Mouse (Mus musculus): ENCODE data around the gene Arhgap30. TPM values are rescaled to one million over a fixed set of nuclear protein-coding genes. Genes with fewer than 3 reads are reported as not detected.
A peak's percentile ranks its signal among the peaks of the same experiment; 100 is the strongest.

The Arhgap30 gene
- total and polyA plus RNA-seq, 2 experiments from 2014 or later = 0.65 to 0.81 TPM

DNA sequence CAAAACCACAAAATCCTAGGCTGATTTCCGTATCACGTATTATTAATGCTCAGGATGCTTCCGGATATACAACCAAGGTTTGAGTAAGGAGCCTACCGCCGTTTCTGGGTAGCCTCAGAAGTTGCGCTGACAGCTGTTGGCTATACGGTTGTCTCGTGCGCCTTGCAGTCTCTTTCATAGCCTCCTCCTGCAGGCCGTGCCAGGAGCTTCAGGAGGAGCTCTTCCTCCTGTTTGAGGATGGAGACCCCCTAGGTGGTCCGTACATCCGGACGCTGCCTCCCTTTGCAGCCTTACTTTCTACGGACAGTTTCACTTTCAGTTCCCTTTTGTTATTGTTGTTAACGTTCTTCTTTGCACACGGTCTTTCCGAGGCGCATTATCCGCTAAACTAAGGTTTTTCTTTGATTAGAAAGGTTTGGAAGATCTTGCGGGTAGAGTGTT is 23.3 kb downstream of the Arhgap30 start:
- no peaks in the 10 kb centered on the region for H3K9me3 ChIP-seq (ENCODE audit: low read length)
- peak; percentile 79 for DNase-seq
- H3K4me2 ChIP-seq (ENCODE audit: low read depth) = peak overlapping the region; percentile 49
- peak; percentile 36; the same call in 1 of the 2 replicates for ATAC-seq
- peak overlapping the region; percentile 94 for H3K4me3 ChIP-seq (ENCODE audit: low read depth, low read length)
- peak overlapping the region; percentile 96 for H3K27ac ChIP-seq (ENCODE audit: low read depth, low read length)
- H3K4me1 ChIP-seq (ENCODE audit: insufficient read depth) = peaks cover 9% of the 10 kb centered on the region
- peaks cover 20% of the 10 kb centered on the region for H3K36me3 ChIP-seq (ENCODE audit: insufficient read depth)
- whole genome bisulfite sequencing = under 1% methylated on average over 20 of the region's 20 CpGs
- H3K9ac ChIP-seq = peak overlapping the region; percentile 96
- no peaks in the 10 kb centered on the region; the same call in 1 of the 2 replicates for H3K27me3 ChIP-seq (ENCODE audit: insufficient read depth, low read length)
- TF ChIP-seq CTCF (IDR thresholded peaks at IDR 0.05; ENCODE audit: low read depth) = peak; percentile 40

DNA sequence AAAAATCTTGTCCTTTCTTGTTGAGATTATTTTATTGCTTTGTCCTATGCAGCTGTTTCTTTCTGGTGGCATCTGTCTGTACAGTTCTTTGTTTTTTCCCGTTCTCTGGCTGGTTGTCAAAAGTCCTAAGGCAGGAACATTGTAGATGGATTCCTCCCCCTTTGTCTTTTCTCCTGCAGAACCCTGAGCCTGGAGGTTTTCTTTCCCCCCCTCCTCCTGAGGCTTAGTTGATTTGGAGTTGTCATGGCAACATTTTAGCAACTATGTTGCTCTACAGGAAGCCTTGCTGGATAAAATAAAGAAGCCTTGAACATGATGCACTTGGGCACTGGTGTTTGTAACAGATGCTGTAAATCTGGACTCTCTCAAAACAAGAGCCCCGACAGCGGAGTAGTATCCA is 23.7 kb downstream of the Arhgap30 start:
- 19% methylated on average over 3 of the region's 3 CpGs for WGBS
- Histone ChIP-seq H3K9ac (peak overlapping the region; percentile 96), H3K36me3 (ENCODE audit: insufficient read depth) (peaks cover 24% of the 10 kb centered on the region), H3K9me3 (ENCODE audit: low read length) (no peaks in the 10 kb centered on the region), H3K27ac (ENCODE audit: low read depth, low read length) (peak overlapping the region; percentile 96), H3K4me1 (ENCODE audit: insufficient read depth) (peaks cover 9% of the 10 kb centered on the region), H3K4me2 (ENCODE audit: low read depth) (peak overlapping the region; percentile 49), H3K4me3 (ENCODE audit: low read depth, low read length) (peak overlapping the region; percentile 94), H3K27me3 (ENCODE audit: insufficient read depth, low read length) (no peaks in the 10 kb centered on the region; the same call in 1 of the 2 replicates)
- peak; percentile 74 for DNase-seq
- ATAC-seq = peak; percentile 23
- no peak for TF ChIP-seq CTCF (IDR thresholded peaks at IDR 0.05; ENCODE audit: low read depth)

DNA sequence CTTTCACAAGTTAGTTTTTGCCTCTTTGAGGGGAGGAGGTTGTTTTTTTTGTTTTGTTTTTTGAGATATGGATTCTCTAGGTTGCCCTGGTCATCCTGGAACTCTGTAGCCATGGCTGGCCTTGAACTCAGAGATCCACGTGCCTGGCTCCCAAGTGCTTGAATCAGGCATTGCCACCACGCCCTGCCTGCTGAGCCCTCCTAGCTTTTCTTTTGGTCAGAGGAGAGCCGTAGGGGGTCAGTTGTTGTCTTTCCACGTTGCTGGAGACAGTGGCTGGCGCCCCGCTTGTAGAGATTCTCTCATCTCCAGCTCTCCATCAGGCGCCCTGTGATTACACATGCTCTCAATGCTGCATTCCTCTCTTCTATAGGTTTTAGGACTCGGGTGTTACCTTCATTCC is 24.9 kb downstream of the Arhgap30 start:
- H3K9ac ChIP-seq = no peak overlapping the region
- no peak overlapping the region for H3K4me2 ChIP-seq (ENCODE audit: low read depth)
- H3K4me3 ChIP-seq (ENCODE audit: low read depth, low read length) = no peak overlapping the region
- ATAC-seq = no peak
- no peak for DNase-seq
- peaks cover 9% of the 10 kb centered on the region for H3K4me1 ChIP-seq (ENCODE audit: insufficient read depth)
- H3K27me3 ChIP-seq (ENCODE audit: insufficient read depth, low read length) = no peaks in the 10 kb centered on the region
- H3K36me3 ChIP-seq (ENCODE audit: insufficient read depth) = peaks cover 33% of the 10 kb centered on the region
- 76% methylated on average over 8 of the region's 8 CpGs for WGBS
- no peak overlapping the region for H3K27ac ChIP-seq (ENCODE audit: low read depth, low read length)
- no peaks in the 10 kb centered on the region for H3K9me3 ChIP-seq (ENCODE audit: low read length)
- no peak for TF ChIP-seq CTCF (IDR thresholded peaks at IDR 0.05; ENCODE audit: low read depth)

DNA sequence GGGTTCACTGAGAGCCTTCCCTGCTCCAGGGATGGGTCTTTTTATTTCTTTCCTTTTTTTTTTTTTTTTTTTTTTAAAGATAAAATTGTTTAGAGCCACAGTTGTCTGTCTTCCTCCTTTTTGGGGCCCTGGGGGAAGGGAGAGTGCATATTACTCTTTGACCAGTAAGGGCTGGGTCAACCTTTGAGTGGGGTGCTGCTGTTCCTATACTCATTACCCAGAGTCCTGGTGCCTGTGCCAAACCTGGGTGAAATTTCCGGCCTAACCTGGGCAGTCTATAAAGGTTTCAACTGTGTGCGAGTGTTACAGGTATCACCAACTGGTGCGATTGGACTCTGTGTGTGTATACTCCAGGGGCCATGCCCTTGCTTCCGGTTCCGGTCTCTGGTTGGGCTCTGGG is 29.9 kb downstream of the Arhgap30 start, which contains the start of gene Tstd1:
Gene Tstd1 (plus strand): TSS at position 213 of the 400 bp plus-strand sequence.
- no peak within 1 kb of the TSS for H3K4me3 ChIP-seq (ENCODE audit: low read depth, low read length)
- H3K27me3 ChIP-seq (ENCODE audit: insufficient read depth, low read length) = no peaks in the 10 kb centered on the region
- DNase-seq (no peak), ATAC-seq (no peak)
- H3K36me3 ChIP-seq (ENCODE audit: insufficient read depth) = peaks cover 62% of the 10 kb centered on the region
- TF ChIP-seq CTCF (IDR thresholded peaks at IDR 0.05; ENCODE audit: low read depth) = no peak
- WGBS = 94% methylated on average over 5 of the region's 5 CpGs
- H3K9ac ChIP-seq = no peak within 1 kb of the TSS
- H3K9me3 ChIP-seq (ENCODE audit: low read length) = no peaks in the 10 kb centered on the region
- H3K27ac ChIP-seq (ENCODE audit: low read depth, low read length) = no peak within 1 kb of the TSS
- no peaks in the 10 kb centered on the region for H3K4me1 ChIP-seq (ENCODE audit: insufficient read depth)
- no peak within 1 kb of the TSS for H3K4me2 ChIP-seq (ENCODE audit: low read depth)

DNA sequence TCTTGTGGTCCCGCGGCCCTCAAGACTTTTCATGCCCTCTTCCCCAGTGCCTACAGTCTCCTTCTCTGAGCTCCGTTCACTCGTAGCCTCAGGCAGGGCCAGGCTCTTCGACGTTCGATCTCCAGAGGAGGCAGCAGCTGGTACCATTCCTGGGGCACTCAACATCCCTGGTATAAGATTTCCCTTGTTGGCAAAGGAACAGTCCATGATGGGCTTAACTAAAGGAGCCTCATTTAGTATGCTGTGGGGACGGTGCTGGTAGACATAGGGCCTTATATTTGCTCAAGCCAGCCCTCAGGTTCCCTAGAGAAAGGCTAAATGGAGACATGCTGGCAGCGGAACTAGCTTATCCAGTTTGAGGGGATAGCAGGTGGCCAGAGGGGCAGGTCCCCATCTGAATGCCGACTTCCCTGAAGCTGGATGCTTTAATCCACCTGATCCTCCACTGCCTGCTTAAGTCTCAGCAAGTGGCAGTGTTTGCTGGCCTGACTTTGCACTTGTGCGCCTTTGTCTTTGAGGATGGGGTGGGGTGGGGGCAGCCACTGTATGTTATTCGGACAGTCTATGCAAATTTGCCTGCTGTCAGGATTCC is 30.6 kb downstream of the Arhgap30 start:
- Histone ChIP-seq H3K4me1 (ENCODE audit: insufficient read depth) (no peaks in the 10 kb centered on the region), H3K9ac (no peak overlapping the region), H3K4me2 (ENCODE audit: low read depth) (no peak overlapping the region), H3K4me3 (ENCODE audit: low read depth, low read length) (no peak overlapping the region), H3K36me3 (ENCODE audit: insufficient read depth) (peaks cover 62% of the 10 kb centered on the region), H3K9me3 (ENCODE audit: low read length) (no peaks in the 10 kb centered on the region), H3K27ac (ENCODE audit: low read depth, low read length) (no peak overlapping the region), H3K27me3 (ENCODE audit: insufficient read depth, low read length) (no peaks in the 10 kb centered on the region)
- 50% methylated on average over 12 of the region's 12 CpGs for WGBS
- ATAC-seq (peak; percentile 52), DNase-seq (no peak)
- TF ChIP-seq CTCF (IDR thresholded peaks at IDR 0.05; ENCODE audit: low read depth) = no peak

DNA sequence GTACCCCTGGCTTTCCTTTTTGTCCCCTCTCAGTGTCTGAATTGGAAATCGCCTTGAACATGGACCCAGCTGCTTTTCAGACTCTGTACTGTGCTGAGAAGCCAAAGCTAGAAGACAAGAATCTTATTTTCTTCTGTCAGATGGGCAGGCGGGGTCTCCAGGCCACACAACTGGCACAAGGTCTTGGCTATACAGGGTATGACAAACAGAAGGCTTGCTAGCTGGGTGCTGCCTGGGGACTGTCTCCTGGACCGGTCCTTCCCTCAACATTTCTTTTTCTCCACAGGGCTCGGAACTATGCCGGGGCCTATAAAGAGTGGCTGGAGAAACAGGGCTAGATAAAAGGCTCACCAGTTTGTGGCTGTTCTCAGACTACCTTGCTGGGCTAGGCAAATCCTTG is 31.2 kb downstream of the Arhgap30 start:
- DNase-seq (no peak), ATAC-seq (peak; percentile 37)
- no peak for TF ChIP-seq CTCF (IDR thresholded peaks at IDR 0.05; ENCODE audit: low read depth)
- H3K27ac ChIP-seq (ENCODE audit: low read depth, low read length) = no peak overlapping the region
- no peak overlapping the region for H3K9ac ChIP-seq
- no peak overlapping the region for H3K4me2 ChIP-seq (ENCODE audit: low read depth)
- H3K4me1 ChIP-seq (ENCODE audit: insufficient read depth) = no peaks in the 10 kb centered on the region
- H3K9me3 ChIP-seq (ENCODE audit: low read length) = no peaks in the 10 kb centered on the region
- H3K36me3 ChIP-seq (ENCODE audit: insufficient read depth) = peaks cover 62% of the 10 kb centered on the region
- no peak overlapping the region for H3K4me3 ChIP-seq (ENCODE audit: low read depth, low read length)
- no peaks in the 10 kb centered on the region for H3K27me3 ChIP-seq (ENCODE audit: insufficient read depth, low read length)
- 67% methylated on average over 5 of the region's 5 CpGs for WGBS

DNA sequence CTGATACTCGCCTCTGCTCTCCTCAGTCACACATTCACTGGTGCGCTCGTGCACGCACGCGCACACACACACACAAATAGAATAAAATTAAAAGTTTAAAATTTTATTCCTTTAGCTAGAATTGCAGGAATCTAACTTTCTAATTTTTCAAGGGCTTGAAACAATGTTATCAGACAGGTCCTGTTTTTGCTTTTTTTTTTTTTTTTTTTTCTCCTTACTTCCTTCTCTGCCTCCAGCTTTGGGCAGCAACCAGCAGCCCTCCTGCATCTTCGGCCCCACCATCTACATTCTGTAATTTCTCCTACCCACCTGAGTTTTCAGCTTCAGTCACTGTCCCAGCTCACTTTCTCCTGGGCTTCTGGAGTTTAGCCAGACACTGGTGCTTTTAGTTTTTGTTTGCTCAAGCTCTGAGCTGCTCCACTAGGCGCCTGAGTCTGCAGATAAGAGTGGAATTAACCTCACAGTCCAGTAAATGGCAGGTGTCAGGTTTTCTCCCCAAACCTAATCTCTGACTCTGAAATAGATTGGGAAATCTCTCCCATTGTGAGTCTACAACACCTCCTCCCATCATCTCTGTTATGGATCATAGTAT is 33.8 kb downstream of the Arhgap30 start:
- Histone ChIP-seq H3K27ac (ENCODE audit: low read depth, low read length) (no peak overlapping the region), H3K27me3 (ENCODE audit: insufficient read depth, low read length) (no peaks in the 10 kb centered on the region), H3K9me3 (ENCODE audit: low read length) (no peaks in the 10 kb centered on the region), H3K9ac (no peak overlapping the region), H3K4me3 (ENCODE audit: low read depth, low read length) (no peak overlapping the region), H3K36me3 (ENCODE audit: insufficient read depth) (peaks cover 37% of the 10 kb centered on the region), H3K4me1 (ENCODE audit: insufficient read depth) (no peaks in the 10 kb centered on the region), H3K4me2 (ENCODE audit: low read depth) (no peak overlapping the region)
- DNase-seq (no peak), ATAC-seq (no peak)
- no peak for TF ChIP-seq CTCF (IDR thresholded peaks at IDR 0.05; ENCODE audit: low read depth)
- WGBS = 87% methylated on average over 8 of the region's 8 CpGs
